Mouse (Mus musculus): Measurements from ENCODE around the gene Braf.

DNA sequence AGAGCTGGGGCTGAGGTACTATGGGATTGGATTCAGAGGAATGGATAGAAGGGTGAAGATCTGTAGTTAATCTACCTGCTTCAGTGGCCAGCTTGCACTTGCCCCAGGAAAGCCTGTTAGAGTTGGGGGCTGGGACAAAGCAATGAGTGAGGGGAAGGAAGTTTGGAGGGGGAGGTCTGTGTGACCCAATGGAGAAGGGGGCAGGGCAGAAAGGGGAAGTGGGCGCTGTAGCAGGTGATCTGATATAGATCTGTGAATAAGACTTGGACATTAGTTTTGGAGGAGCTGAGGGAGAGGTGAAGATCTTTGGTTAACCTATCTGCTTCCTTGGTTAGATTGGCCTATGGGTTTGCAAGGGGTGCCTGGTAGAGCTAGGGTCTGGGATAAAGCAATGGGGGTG is 20.2 kb upstream of the Braf start:
- TF ChIP-seq CTCF (IDR thresholded peaks at IDR 0.05; ENCODE audit: low read depth, low read length) (no peak), EP300 (IDR thresholded peaks at IDR 0.05; ENCODE audit: insufficient read depth, low read depth, low read length) (no peak), POLR2A (IDR thresholded peaks at IDR 0.05; ENCODE audit: insufficient read depth, low read length) (no peak)

Measured in ES-Bruce4 (cell line).